Mouse (Mus musculus): ENCODE measurements around the gene Fbxl3.

DNA sequence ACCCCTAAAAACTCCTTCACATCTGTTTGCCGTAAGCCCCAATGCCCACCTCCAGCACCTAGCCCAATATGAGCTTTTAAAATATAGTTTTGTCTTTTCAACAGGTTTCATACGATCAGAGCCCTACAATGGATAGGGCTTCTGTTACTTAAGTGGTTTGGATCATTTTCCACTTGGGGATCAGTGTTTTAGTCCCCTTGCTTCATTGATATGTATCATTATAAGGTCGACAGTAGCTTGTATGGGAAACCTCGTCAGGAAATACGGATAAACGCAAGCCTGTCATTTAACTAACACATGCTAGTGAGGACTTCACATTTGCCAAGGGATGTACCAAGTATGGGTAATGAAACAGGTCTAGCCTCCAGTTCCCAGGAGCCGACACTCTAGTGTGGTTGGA lies 42.8 kb downstream of the Fbxl3 start:
- TF ChIP-seq CTCF (IDR thresholded peaks at IDR 0.05 in 2 of 3, conservative IDR thresholded peaks at IDR 0.05 in 1 of 3; ENCODE audit: control insufficient read depth in 1 of 3, insufficient read depth in 1 of 3, low read depth in 2 of 3, low read length in 3 of 3, poor library complexity in 1 of 3, severe bottlenecking in 1 of 3) (no peak), POLR2A (IDR thresholded peaks at IDR 0.05; ENCODE audit: control insufficient read depth in 1 of 2, insufficient read depth in 1 of 2, low read depth in 1 of 2, low read length in 2 of 2, poor library complexity in 1 of 2) (no peak), MEF2A (IDR thresholded peaks at IDR 0.05; ENCODE audit: extremely low read depth, insufficient replicate concordance, low read depth, low read length, poor library complexity, severe bottlenecking) (no peak), TBP (IDR thresholded peaks at IDR 0.05; ENCODE audit: low read depth, low read length) (no peak), MAX (IDR thresholded peaks at IDR 0.05; ENCODE audit: low read length) (no peak), CHD2 (IDR thresholded peaks at IDR 0.05; ENCODE audit: low read length) (no peak), SIN3A (IDR thresholded peaks at IDR 0.05; ENCODE audit: low read length) (no peak), POLR2AphosphoS2 (IDR thresholded peaks at IDR 0.05; ENCODE audit: low read length) (no peak), EP300 (IDR thresholded peaks at IDR 0.05; ENCODE audit: low read depth in 1 of 2, low read length in 2 of 2) (no peak), TCF12 (IDR thresholded peaks at IDR 0.05; ENCODE audit: low read depth, low read length) (no peak), MAZ (IDR thresholded peaks at IDR 0.05; ENCODE audit: low read depth, low read length) (no peak), ZNF384 (IDR thresholded peaks at IDR 0.05; ENCODE audit: low read depth, low read length) (no peak), E2F4 (IDR thresholded peaks at IDR 0.05; ENCODE audit: borderline replicate concordance, low read depth, low read length) (no peak), ZC3H11A (IDR thresholded peaks at IDR 0.05; ENCODE audit: low read depth, low read length) (no peak)
